Mouse (Mus musculus): ENCODE measurements around the gene Ripor1. TPM values are rescaled to one million over a fixed set of nuclear protein-coding genes. Genes with fewer than 3 reads are reported as not detected.
"Not testable (repeated sequence)": the region's sequence is repeated elsewhere in the genome, so short reads cannot be mapped to it uniquely, and the experiment has no call there.

Gene Ripor1
- polyA plus RNA-seq, 1 experiment from 2014 or later: 12.4 TPM

- Histone ChIP-seq H3K4me3 (ENCODE audit: low read depth, low read length) (no peak overlapping the region), H3K9ac (ENCODE audit: low read depth, low read length) (no peak overlapping the region), H3K27me3 (ENCODE audit: control insufficient read depth, insufficient read depth, low read length) (no peaks in the 10 kb centered on the region), H3K9me3 (ENCODE audit: control insufficient read depth, low read length) (no peaks in the 10 kb centered on the region), H3K4me2 (replicated peaks; ENCODE audit: low read depth, low read length) (no peak overlapping the region), H3K27ac (ENCODE audit: low read depth, low read length) (no peak overlapping the region), H3K36me3 (ENCODE audit: control insufficient read depth, insufficient read depth, low read length) (no peaks in the 10 kb centered on the region), H3K4me1 (replicated peaks; ENCODE audit: control insufficient read depth, insufficient read depth, low read length) (no peaks in the 10 kb centered on the region; the same call in 1 of the 2 replicates)
- no peak for DNase-seq (ENCODE audit: low spot score)
- WGBS: 74% methylated on average over 5 of the region's 5 CpGs
- ATAC-seq (ENCODE audit: low FRiP score): no peak
Measured at GRCm38 (mm10) chr8:105601301-105601700, 3.8 kb upstream of the Ripor1 start.

DNA sequence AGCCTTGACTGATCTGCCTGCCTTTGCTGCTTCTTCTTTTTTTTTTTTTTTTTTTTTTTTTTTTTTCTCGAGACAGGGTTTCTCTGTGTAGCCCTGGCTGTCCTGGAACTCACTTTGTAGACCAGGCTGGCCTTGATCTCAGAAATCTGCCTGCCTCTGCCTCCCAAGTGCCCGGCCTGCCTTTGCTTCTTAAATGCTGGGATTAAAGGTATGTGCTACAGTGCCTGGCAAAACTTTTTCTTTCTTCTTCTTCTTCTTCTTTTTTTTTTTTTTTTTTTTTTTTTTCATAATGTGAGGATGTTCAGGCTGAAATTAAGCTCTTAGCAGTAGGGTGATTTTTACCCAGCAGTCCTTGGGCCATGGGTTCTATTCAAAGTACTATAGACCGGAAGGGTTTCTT lies 2.5 kb upstream of the Ripor1 start:
- not testable (repeated sequence) for ATAC-seq (ENCODE audit: low FRiP score); H3K27ac ChIP-seq (ENCODE audit: low read depth, low read length); H3K36me3 ChIP-seq (ENCODE audit: control insufficient read depth, insufficient read depth, low read length); H3K4me2 ChIP-seq (replicated peaks; ENCODE audit: low read depth, low read length); H3K9ac ChIP-seq (ENCODE audit: low read depth, low read length); DNase-seq (ENCODE audit: low spot score); H3K4me3 ChIP-seq (ENCODE audit: low read depth, low read length); H3K4me1 ChIP-seq (replicated peaks; ENCODE audit: control insufficient read depth, insufficient read depth, low read length); H3K27me3 ChIP-seq (ENCODE audit: control insufficient read depth, insufficient read depth, low read length); H3K9me3 ChIP-seq (ENCODE audit: control insufficient read depth, low read length)
- 68% methylated on average over 3 of the region's 3 CpGs for WGBS

GRCm38 (mm10) chr8:105605491-105606188 lies 585 bp downstream of the Ripor1 start:
- no peaks in the 10 kb centered on the region for H3K27me3 ChIP-seq (ENCODE audit: control insufficient read depth, insufficient read depth, low read length)
- H3K27ac ChIP-seq (ENCODE audit: low read depth, low read length): peak overlapping the region; percentile 83
- H3K36me3 ChIP-seq (ENCODE audit: control insufficient read depth, insufficient read depth, low read length): no peaks in the 10 kb centered on the region
- peak overlapping the region; percentile 92 for H3K4me2 ChIP-seq (replicated peaks; ENCODE audit: low read depth, low read length)
- peak; percentile 65 for DNase-seq (ENCODE audit: low spot score)
- no peaks in the 10 kb centered on the region for H3K9me3 ChIP-seq (ENCODE audit: control insufficient read depth, low read length)
- H3K4me1 ChIP-seq (replicated peaks; ENCODE audit: control insufficient read depth, insufficient read depth, low read length): no peaks in the 10 kb centered on the region; the same call in 1 of the 2 replicates
- peak overlapping the region; percentile 87 for H3K9ac ChIP-seq (ENCODE audit: low read depth, low read length)
- WGBS: 2% methylated on average over 25 of the region's 39 CpGs
- peak overlapping the region; percentile 82 for H3K4me3 ChIP-seq (ENCODE audit: low read depth, low read length)
- peak; percentile 26 for ATAC-seq (ENCODE audit: low FRiP score)

GRCm38 (mm10) chr8:105606189-105607023 lies 1.4 kb downstream of the Ripor1 start:
- 1% methylated on average over 30 of the region's 30 CpGs for WGBS
- Histone ChIP-seq H3K9ac (ENCODE audit: low read depth, low read length) (peak overlapping the region; percentile 87), H3K4me1 (replicated peaks; ENCODE audit: control insufficient read depth, insufficient read depth, low read length) (no peaks in the 10 kb centered on the region; the same call in 1 of the 2 replicates), H3K9me3 (ENCODE audit: control insufficient read depth, low read length) (no peaks in the 10 kb centered on the region), H3K27me3 (ENCODE audit: control insufficient read depth, insufficient read depth, low read length) (no peaks in the 10 kb centered on the region; the same call in 1 of the 2 replicates), H3K36me3 (ENCODE audit: control insufficient read depth, insufficient read depth, low read length) (no peaks in the 10 kb centered on the region), H3K4me2 (replicated peaks; ENCODE audit: low read depth, low read length) (peak overlapping the region; percentile 92), H3K27ac (ENCODE audit: low read depth, low read length) (peak overlapping the region; percentile 83), H3K4me3 (ENCODE audit: low read depth, low read length) (peak overlapping the region; percentile 82)
- peak; percentile 79 for ATAC-seq (ENCODE audit: low FRiP score)
- peak; percentile 87 for DNase-seq (ENCODE audit: low spot score)

GRCm38 (mm10) chr8:105607062-105607461 lies 2.0 kb downstream of the Ripor1 start:
- H3K4me2 ChIP-seq (replicated peaks; ENCODE audit: low read depth, low read length): peak overlapping the region; percentile 92
- no peaks in the 10 kb centered on the region for H3K36me3 ChIP-seq (ENCODE audit: control insufficient read depth, insufficient read depth, low read length)
- no peaks in the 10 kb centered on the region; the same call in 1 of the 2 replicates for H3K4me1 ChIP-seq (replicated peaks; ENCODE audit: control insufficient read depth, insufficient read depth, low read length)
- H3K9me3 ChIP-seq (ENCODE audit: control insufficient read depth, low read length): no peaks in the 10 kb centered on the region
- 6% methylated on average over 10 of the region's 10 CpGs for WGBS
- no peak overlapping the region for H3K27ac ChIP-seq (ENCODE audit: low read depth, low read length)
- no peak for ATAC-seq (ENCODE audit: low FRiP score)
- no peak for DNase-seq (ENCODE audit: low spot score)
- H3K9ac ChIP-seq (ENCODE audit: low read depth, low read length): no peak overlapping the region; the same call in 1 of the 2 replicates
- peak overlapping the region; percentile 82 for H3K4me3 ChIP-seq (ENCODE audit: low read depth, low read length)
- peaks cover 2% of the 10 kb centered on the region; the same call in 1 of the 2 replicates for H3K27me3 ChIP-seq (ENCODE audit: control insufficient read depth, insufficient read depth, low read length)

- DNase-seq (ENCODE audit: low spot score): peak; percentile 60
Measured at GRCm38 (mm10) chr8:105607684-105608083, 2.6 kb downstream of the Ripor1 start.

DNA sequence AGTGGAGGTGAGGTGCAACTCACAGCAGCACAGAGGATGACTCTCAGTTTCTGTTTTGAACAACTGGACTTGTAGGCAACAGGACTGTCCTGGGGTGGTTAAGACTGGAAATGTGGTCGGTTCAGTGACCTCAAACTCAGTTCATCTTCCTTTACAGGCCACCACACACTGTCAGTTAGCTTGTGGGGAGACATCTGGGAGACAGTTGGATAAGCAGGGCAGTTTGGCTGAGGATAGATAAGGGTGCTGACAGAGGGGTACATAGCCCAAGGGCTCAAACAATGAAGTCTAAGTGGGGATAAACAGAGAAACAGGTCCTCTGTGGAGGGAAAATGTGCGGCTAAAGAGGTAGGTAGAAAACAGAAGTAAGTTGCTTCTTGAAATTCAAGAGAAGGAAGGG lies 4.3 kb downstream of the Ripor1 start:
- Histone ChIP-seq H3K4me2 (replicated peaks; ENCODE audit: low read depth, low read length) (no peak overlapping the region), H3K27ac (ENCODE audit: low read depth, low read length) (no peak overlapping the region), H3K36me3 (ENCODE audit: control insufficient read depth, insufficient read depth, low read length) (no peaks in the 10 kb centered on the region), H3K4me3 (ENCODE audit: low read depth, low read length) (no peak overlapping the region), H3K9ac (ENCODE audit: low read depth, low read length) (no peak overlapping the region), H3K27me3 (ENCODE audit: control insufficient read depth, insufficient read depth, low read length) (peaks cover 14% of the 10 kb centered on the region), H3K9me3 (ENCODE audit: control insufficient read depth, low read length) (no peaks in the 10 kb centered on the region), H3K4me1 (replicated peaks; ENCODE audit: control insufficient read depth, insufficient read depth, low read length) (peaks cover 5% of the 10 kb centered on the region; the same call in 1 of the 2 replicates)
- ATAC-seq (ENCODE audit: low FRiP score): no peak
- 77% methylated on average over 2 of the region's 2 CpGs for WGBS
- DNase-seq (ENCODE audit: low spot score): no peak

More at GRCm38 (mm10) chr8:105607684-105608083, 2.6 kb downstream of the Ripor1 start:
- H3K4me2 ChIP-seq (replicated peaks; ENCODE audit: low read depth, low read length): no peak overlapping the region
- H3K9me3 ChIP-seq (ENCODE audit: control insufficient read depth, low read length): no peaks in the 10 kb centered on the region
- H3K36me3 ChIP-seq (ENCODE audit: control insufficient read depth, insufficient read depth, low read length): no peaks in the 10 kb centered on the region
- H3K4me1 ChIP-seq (replicated peaks; ENCODE audit: control insufficient read depth, insufficient read depth, low read length): no peaks in the 10 kb centered on the region; the same call in 1 of the 2 replicates
- no peak for ATAC-seq (ENCODE audit: low FRiP score)
- WGBS: 35% methylated on average over 4 of the region's 4 CpGs
- H3K27me3 ChIP-seq (ENCODE audit: control insufficient read depth, insufficient read depth, low read length): peaks cover 7% of the 10 kb centered on the region
- H3K4me3 ChIP-seq (ENCODE audit: low read depth, low read length): no peak overlapping the region
- no peak overlapping the region for H3K9ac ChIP-seq (ENCODE audit: low read depth, low read length)
- no peak overlapping the region for H3K27ac ChIP-seq (ENCODE audit: low read depth, low read length)

GRCm38 (mm10) chr8:105609771-105610170 lies 4.7 kb downstream of the Ripor1 start:
- Histone ChIP-seq H3K4me1 (replicated peaks; ENCODE audit: control insufficient read depth, insufficient read depth, low read length) (peaks cover 5% of the 10 kb centered on the region; the same call in 1 of the 2 replicates), H3K36me3 (ENCODE audit: control insufficient read depth, insufficient read depth, low read length) (no peaks in the 10 kb centered on the region), H3K4me2 (replicated peaks; ENCODE audit: low read depth, low read length) (no peak overlapping the region), H3K4me3 (ENCODE audit: low read depth, low read length) (no peak overlapping the region), H3K9me3 (ENCODE audit: control insufficient read depth, low read length) (no peaks in the 10 kb centered on the region), H3K27ac (ENCODE audit: low read depth, low read length) (no peak overlapping the region), H3K9ac (ENCODE audit: low read depth, low read length) (no peak overlapping the region), H3K27me3 (ENCODE audit: control insufficient read depth, insufficient read depth, low read length) (peaks cover 14% of the 10 kb centered on the region)
- WGBS: 71% methylated on average over 4 of the region's 4 CpGs
- no peak for DNase-seq (ENCODE audit: low spot score)
- ATAC-seq (ENCODE audit: low FRiP score): no peak
